Mouse (Mus musculus) megakaryocyte progenitor cell, adult 5-6 weeks (primary cell): ENCODE data around the gene Phf23. TPM values are rescaled to one million over a fixed set of nuclear protein-coding genes. Genes with fewer than 3 reads are reported as not detected.

Source experiments
- ATAC-seq: replicated peaks from 2 replicates; pipeline ENCODE4 v1.8.0; 2016; ENCODE audit warnings: mild to moderate bottlenecking, moderate TSS enrichment, inconsistent platforms; ENCODE audit not compliant: poor library complexity
- total RNA-seq, 2 experiments: library from RNA; stranded (forward) in 1 of 2; stranded (reverse) in 1 of 2; fragments of 157-497, 149-512 nt in 1 of 2; fragments of 200-1000 nt in 1 of 2; gene quantifications; 2 replicates each; pipeline versions ENCODE4 v1.2.3 to v1.2.4; 2015 to 2017

Phf23 gene
- total RNA-seq, 2 experiments from 2014 or later, result 31.7 to 37.9 TPM

GRCm38 (mm10) chr11:70020022-70020631 lies 24.6 kb downstream of the Phf23 start:
- ATAC-seq, result no peak

DNA sequence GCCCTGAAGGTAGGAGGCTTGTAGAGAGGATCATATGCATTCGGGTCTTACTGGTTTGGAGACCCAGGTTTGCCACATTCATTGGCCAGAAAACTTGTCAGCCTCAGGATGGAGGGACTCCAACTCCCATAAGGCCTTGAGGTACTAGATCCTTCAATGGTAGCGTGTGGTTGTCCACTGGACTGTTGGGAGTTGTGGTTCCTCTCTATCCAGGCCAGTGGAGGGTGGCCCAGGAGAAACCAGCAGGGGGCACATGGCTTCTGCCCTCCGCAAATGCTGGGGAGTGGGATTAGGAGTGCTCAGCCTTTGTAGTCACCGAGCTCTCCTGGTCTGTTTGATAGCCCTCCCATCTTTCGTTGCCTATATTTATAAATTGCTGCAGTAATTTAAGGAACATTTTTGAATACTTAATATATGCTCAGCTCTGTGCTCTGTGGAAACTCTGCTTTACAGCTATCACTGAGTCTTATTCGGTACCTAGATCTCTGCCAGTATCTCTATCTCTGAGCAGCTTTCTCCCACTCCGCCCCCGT lies 25.2 kb downstream of the Phf23 start:
- peak; percentile 76 for ATAC-seq

- ATAC-seq, result peak; percentile 90
Measured at GRCm38 (mm10) chr11:70021264-70022132, 25.9 kb downstream of the Phf23 start.

- ATAC-seq, result no peak
Measured at GRCm38 (mm10) chr11:70023481-70024150, 28.0 kb downstream of the Phf23 start.

- no peak for ATAC-seq
Measured at GRCm38 (mm10) chr11:70024151-70024514, 28.6 kb downstream of the Phf23 start.

GRCm38 (mm10) chr11:70026689-70027088 lies 31.1 kb downstream of the Phf23 start:
- no peak for ATAC-seq

GRCm38 (mm10) chr11:70027397-70027796 lies 31.8 kb downstream of the Phf23 start:
- no peak for ATAC-seq

DNA sequence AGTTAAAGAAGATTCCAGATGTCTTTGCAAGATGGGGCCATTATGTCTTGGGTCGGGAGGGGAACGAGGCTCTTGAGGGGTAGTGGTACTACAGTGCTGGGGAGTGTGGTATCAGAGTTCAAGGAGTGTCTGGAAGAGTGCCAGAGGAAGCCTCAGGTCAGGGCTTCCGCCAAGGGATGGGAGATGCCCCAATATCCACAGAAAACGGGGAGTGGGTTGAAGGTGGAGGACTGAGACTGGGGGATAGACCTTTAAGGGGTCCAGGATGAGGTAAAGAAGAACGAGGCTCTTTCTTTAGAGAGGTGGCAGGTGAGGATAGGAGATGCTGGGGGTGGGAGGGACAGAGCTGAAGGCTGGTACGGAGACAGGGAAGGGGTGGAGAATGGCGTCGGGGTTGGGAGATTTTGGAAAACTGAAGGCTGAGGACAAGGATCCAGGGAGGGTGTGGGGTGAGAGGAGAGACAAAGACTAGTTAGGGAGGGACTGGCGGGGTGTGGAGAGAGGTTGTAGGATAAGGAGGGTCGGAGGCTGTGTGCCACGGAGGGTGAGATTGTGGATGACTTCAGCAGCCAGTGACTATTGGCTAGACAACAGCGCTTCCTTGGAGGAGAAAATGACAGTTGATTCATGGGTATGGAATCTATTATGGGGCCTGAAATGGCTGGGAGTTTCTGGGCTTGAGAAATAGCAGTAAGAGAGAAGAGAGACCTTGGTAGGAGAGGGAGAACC lies 33.0 kb downstream of the Phf23 start:
- ATAC-seq, result peak; percentile 35

- peak; percentile 61 for ATAC-seq
Measured at GRCm38 (mm10) chr11:70029130-70029801, 33.7 kb downstream of the Phf23 start.

DNA sequence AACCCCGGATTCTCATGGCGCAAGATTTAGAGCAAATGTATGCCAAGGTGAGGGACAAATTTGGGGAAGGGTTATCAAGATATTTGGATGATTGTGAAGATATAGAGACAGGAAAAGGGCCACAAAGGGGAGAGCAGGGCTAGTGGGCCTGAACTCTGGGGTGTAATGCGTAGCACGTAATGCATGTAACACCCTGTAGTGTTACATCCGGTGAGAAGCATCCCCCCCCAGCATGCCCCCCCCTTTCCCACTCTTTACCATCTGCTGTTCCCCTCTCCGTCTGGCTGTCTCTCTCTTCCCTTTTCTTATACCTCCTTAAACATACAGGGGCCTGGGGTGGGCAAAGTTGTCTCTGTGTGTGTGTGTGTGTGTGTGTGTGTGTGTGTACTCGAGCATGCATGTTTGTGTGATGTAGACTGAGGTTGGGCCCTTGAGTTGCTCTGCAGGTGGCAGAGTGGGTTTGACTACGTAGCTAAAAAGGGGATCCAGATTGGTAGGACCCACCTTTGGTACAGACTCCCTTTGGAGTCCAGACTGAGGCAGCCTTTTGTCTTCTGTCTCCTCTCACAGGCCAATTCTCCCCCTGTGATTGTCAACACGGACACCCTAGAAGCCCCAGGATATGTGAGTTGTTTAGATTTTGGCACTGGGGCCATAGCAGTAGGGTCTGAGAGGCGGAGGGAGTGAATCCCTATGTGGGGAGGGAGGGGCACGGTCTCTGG lies 34.4 kb downstream of the Phf23 start:
- no peak; the same call in 1 of the 2 replicates for ATAC-seq

GRCm38 (mm10) chr11:70030651-70031320 lies 35.2 kb downstream of the Phf23 start:
- ATAC-seq, result no peak

- no peak for ATAC-seq
Measured at GRCm38 (mm10) chr11:70031321-70031670, 35.7 kb downstream of the Phf23 start.

- ATAC-seq, result no peak
Measured at GRCm38 (mm10) chr11:70038174-70038573, 42.6 kb downstream of the Phf23 start.

DNA sequence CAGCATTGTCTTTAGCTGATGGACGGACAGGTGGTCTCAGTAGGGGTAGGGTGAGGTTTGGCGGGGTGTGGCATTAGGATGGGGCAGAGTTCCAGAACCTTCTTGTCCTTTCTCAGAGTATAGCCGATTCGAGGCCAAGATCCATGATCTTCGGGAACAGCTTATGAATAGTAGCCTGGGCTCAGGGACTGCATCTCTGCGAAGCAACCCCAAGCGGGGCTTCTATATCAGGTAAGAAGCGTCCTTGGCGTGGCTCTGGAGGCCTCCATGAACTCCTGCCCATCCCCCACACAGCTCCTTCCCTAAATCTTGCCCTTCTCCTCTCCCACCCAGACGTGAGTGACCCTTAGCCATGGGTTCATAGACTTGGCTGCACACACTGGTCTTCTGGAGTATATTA lies 44.1 kb downstream of the Phf23 start:
- no peak for ATAC-seq

DNA sequence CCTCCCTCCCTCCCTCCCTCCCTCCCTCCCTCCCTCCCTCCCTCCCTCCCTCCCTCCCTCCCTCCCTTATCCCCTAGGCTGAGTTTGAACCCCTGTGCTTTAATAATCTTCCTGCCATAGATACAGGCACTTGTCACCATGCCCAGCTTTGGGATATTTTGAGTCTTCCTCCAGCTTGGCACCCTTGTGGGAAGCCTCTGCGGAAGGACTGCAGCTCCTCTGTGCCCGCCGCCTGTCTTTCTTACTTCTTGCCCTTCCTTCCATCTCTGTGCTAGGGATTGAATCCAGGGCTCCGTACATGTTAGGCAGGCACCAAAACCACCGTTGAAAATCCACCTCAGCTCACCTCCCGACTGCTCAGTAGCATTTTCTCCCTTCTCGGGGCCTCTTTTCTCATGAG lies 44.6 kb downstream of the Phf23 start:
- no peak for ATAC-seq

- no peak for ATAC-seq
Measured at GRCm38 (mm10) chr11:70042309-70043085, 46.9 kb downstream of the Phf23 start.

DNA sequence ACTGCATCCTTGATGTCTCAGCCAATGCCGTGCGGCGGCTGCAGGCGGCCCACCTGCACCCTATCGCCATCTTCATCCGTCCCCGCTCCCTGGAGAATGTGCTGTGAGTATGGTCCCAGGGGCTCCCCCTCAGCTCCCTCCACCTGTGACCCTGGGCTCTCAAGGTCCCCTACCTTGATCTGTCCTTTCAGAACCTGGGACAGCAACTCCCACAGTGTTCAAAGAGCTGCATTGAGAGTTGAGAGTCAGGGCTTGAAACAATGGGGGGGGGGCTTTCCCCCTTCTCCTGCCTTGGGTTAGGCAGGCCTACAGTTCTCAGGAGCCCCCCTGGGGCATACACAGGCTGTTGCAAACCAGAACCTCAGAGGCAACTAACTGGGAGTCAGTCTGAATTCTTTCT lies 48.1 kb downstream of the Phf23 start:
- no peak for ATAC-seq

- no peak for ATAC-seq
Measured at GRCm38 (mm10) chr11:70045435-70045834, 49.9 kb downstream of the Phf23 start.
